Mouse (Mus musculus): ENCODE data around the gene Arid3b.

Arid3b gene

DNA sequence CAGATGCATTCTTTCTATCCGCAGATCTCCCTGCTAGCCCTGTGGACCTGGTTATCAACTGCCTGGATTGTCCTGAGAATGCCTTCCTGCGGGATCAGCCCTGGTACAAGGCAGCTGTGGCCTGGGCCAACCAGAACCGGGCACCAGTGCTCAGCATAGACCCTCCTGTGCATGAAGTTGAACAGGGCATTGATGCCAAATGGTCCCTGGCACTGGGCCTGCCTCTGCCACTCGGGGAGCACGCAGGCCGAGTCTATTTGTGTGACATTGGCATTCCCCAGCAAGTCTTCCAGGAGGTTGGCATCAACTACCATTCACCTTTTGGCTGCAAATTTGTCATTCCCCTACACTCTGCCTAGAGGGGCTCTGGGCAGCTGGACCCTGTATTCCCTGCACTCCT lies 88.5 kb downstream of the Arid3b start:
- no peak for DNase-seq (ENCODE audit: low spot score in 2 of 2)

DNA sequence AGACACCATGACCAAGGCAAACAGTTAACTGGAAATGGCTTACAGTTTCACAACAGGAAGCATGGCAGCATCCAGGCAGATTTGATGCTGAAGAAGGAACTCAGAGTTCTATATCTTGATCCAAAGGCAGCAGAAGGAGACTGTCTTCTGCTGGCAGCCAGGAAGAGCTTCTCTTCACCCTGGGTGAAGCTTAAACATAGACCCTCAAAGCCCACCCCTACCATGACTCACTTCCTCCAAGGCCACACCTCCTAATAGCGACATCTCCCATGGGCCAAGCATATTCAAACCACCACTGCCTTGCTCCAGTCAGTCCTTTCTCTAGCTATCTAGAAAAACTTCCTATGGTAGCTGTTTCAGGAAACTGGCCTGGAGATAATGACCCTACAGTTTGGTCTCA lies 89.5 kb downstream of the Arid3b start:
- no peak for DNase-seq (ENCODE audit: low spot score in 2 of 2)

DNA sequence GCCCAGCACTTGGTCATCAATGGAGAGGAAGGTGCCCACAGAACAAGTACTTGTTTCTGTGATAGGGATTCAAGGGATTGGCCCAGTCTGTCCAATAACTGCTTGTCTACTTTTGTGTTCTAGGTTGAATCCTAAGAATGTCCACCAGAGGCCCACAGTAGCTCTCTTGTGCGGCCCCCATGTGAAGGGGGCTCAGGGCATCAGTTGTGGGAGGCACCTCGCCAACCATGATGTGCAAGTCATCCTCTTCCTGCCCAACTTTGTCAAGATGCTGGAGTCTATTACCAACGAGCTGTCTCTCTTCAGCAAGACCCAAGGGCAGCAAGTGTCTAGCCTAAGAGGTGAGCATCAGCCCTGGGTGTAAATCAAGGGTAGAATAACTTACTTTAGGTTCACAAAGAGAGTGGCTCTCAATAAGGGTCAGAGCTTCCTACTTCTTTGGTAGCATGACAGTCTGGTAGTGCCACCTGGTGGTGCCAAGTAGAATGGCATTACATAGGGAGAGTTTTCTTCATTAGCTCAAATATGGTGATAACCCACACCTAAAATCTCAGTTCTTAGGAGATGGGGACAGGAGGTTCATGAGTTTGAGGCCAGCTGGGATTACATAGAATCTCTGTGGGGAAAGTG lies 92.0 kb downstream of the Arid3b start:
- peak in 1 of 2 experiments; percentile 54 for DNase-seq (ENCODE audit: low spot score in 2 of 2)
